Mouse (Mus musculus): ENCODE data around the gene Lbhd1. TPM values are rescaled to one million over a fixed set of nuclear protein-coding genes. Genes with fewer than 3 reads are reported as not detected.

Lbhd1 gene
- total and polyA plus RNA-seq, 3 experiments, result 15.5 to 123 (median 46.5) TPM

GRCm38 (mm10) chr19:8897865-8898495, 14.4 kb downstream of the Lbhd1 start, which contains the start of gene Ganab (continued):
- peak; percentile 30; the same call in 1 of the 2 replicates for TF ChIP-seq ETS1 (IDR thresholded peaks at IDR 0.05; ENCODE audit: low read depth, low read length)
- peak; percentile 83 for TF ChIP-seq TBP (IDR thresholded peaks at IDR 0.05; ENCODE audit: low read depth, low read length)
- no peak for TF ChIP-seq CHD2 (IDR thresholded peaks at IDR 0.05; ENCODE audit: low read length)
- TF ChIP-seq BHLHE40 (IDR thresholded peaks at IDR 0.05; ENCODE audit: borderline replicate concordance, low read depth, low read length), result no peak
- no peak for TF ChIP-seq JUND (IDR thresholded peaks at IDR 0.05; ENCODE audit: low read depth, low read length)
- TF ChIP-seq MYB (IDR thresholded peaks at IDR 0.05; ENCODE audit: low read depth, low read length), result no peak
- TF ChIP-seq POLR2AphosphoS5 (IDR thresholded peaks at IDR 0.05; ENCODE audit: borderline replicate concordance, low read depth, low read length), result no peak
- TF ChIP-seq POLR2AphosphoS2 (IDR thresholded peaks at IDR 0.05; ENCODE audit: low read length), result peak; percentile 97
- TF ChIP-seq MXI1 (IDR thresholded peaks at IDR 0.05; ENCODE audit: low read depth, low read length), result no peak
- no peak for TF ChIP-seq SMC3 (IDR thresholded peaks at IDR 0.05; ENCODE audit: low read depth, low read length)
- TF ChIP-seq TCF12 (IDR thresholded peaks at IDR 0.05; ENCODE audit: low read depth, low read length), result peak; percentile 75
- TF ChIP-seq NELFE (IDR thresholded peaks at IDR 0.05; ENCODE audit: low read depth, low read length), result peak; percentile 80
- no peak for TF ChIP-seq EP300 (IDR thresholded peaks at IDR 0.05; ENCODE audit: low read depth in 1 of 2, low read length in 2 of 2)

GRCm38 (mm10) chr19:8898576-8898975, 15.0 kb downstream of the Lbhd1 start:
- Histone ChIP-seq H3K4me3 (ENCODE audit: control insufficient read depth in 1 of 2, insufficient read depth in 1 of 2, low read depth in 2 of 2, low read length in 2 of 2) (peak overlapping the region; percentile 75 to 79), H3K27me3 (ENCODE audit: control insufficient read depth in 1 of 2, insufficient read depth in 2 of 2, low read length in 2 of 2) (no peaks in the 10 kb centered on the region), H3K36me3 (ENCODE audit: control insufficient read depth in 1 of 2, insufficient read depth in 2 of 2, low read length in 2 of 2) (peaks cover 2 to 32% of the 10 kb centered on the region in 2 experiments; a peak in 3 of 4 replicates), H3K4me1 (ENCODE audit: control insufficient read depth in 1 of 2, insufficient read depth in 2 of 2, low read length in 2 of 2) (peaks cover 5 to 21% of the 10 kb centered on the region in 2 experiments; a peak in 3 of 4 replicates), H3K27ac (ENCODE audit: control insufficient read depth, low read depth, low read length) (peak overlapping the region; percentile 92), H3K79me2 (ENCODE audit: control insufficient read depth, insufficient read depth, low read length, poor library complexity) (peaks cover 44% of the 10 kb centered on the region), H3K9me3 (replicated peaks; ENCODE audit: insufficient read depth, low read length) (no peaks in the 10 kb centered on the region), H3K9ac (ENCODE audit: control insufficient read depth, low read depth, low read length, poor library complexity, severe bottlenecking) (peak overlapping the region; percentile 96)
- no peak for TF ChIP-seq MEF2A (IDR thresholded peaks at IDR 0.05; ENCODE audit: extremely low read depth, insufficient replicate concordance, low read depth, low read length, poor library complexity, severe bottlenecking)
- TF ChIP-seq ZMIZ1 (IDR thresholded peaks at IDR 0.05; ENCODE audit: low read depth, low read length), result no peak
- no peak for TF ChIP-seq KAT2A (conservative IDR thresholded peaks at IDR 0.05; ENCODE audit: low read depth, low read length)
- TF ChIP-seq MAFK (IDR thresholded peaks at IDR 0.05; ENCODE audit: borderline replicate concordance, low read depth, low read length), result no peak
- 0 out of 2 replicates have a peak, but pooled peaks have one; percentile 27 for TF ChIP-seq MAX (IDR thresholded peaks at IDR 0.05; ENCODE audit: low read length)
- no peak for TF ChIP-seq NELFE (IDR thresholded peaks at IDR 0.05; ENCODE audit: low read depth, low read length)
- TF ChIP-seq SMC3 (IDR thresholded peaks at IDR 0.05; ENCODE audit: low read depth, low read length), result no peak
- 0 out of 2 replicates have a peak, but pooled peaks have one; percentile 36 for TF ChIP-seq MXI1 (IDR thresholded peaks at IDR 0.05; ENCODE audit: low read depth, low read length)
- no peak for TF ChIP-seq E2F4 (IDR thresholded peaks at IDR 0.05; ENCODE audit: borderline replicate concordance, low read depth, low read length)
- TF ChIP-seq TBP (IDR thresholded peaks at IDR 0.05; ENCODE audit: low read depth, low read length), result peak; percentile 42; the same call in 1 of the 2 replicates
- TF ChIP-seq MYC (IDR thresholded peaks at IDR 0.05; ENCODE audit: low read depth, low read length), result no peak
- no peak for TF ChIP-seq ETS1 (IDR thresholded peaks at IDR 0.05; ENCODE audit: low read depth, low read length)
- no peak for TF ChIP-seq UBTF (IDR thresholded peaks at IDR 0.05; ENCODE audit: borderline replicate concordance, insufficient read depth, low read depth, low read length)
- TF ChIP-seq CTCF (IDR thresholded peaks at IDR 0.05 in 2 of 3, conservative IDR thresholded peaks at IDR 0.05 in 1 of 3; ENCODE audit: control insufficient read depth in 1 of 3, insufficient read depth in 1 of 3, low read depth in 2 of 3, low read length in 3 of 3, poor library complexity in 1 of 3, severe bottlenecking in 1 of 3), result no peak
- TF ChIP-seq ZKSCAN1 (IDR thresholded peaks at IDR 0.05; ENCODE audit: low read depth, low read length), result no peak
- DNase-seq (ENCODE audit: low read depth, low spot score), result peak; percentile 75
